Mouse (Mus musculus) liver, embryonic 14.5 days (tissue): ENCODE measurements at regions not wholly inside any gene's neighbourhood (a gene's known extent, or its start where the extent isn't known, plus 50 kb on each side); places are given as distances from the start of the nearest gene placed in this dataset.

Source experiments
- CTCF ChIP-seq: IDR thresholded peaks from 2 replicates; pipeline ENCODE4 v1.5.1; 2016; ENCODE audit warnings: antibody characterized with exemption, low read depth, control low read depth
- EP300 ChIP-seq: IDR thresholded peaks from 2 replicates; pipeline ENCODE4 v1.6.1; 2016; ENCODE audit warnings: antibody characterized with exemption, low read depth

DNA sequence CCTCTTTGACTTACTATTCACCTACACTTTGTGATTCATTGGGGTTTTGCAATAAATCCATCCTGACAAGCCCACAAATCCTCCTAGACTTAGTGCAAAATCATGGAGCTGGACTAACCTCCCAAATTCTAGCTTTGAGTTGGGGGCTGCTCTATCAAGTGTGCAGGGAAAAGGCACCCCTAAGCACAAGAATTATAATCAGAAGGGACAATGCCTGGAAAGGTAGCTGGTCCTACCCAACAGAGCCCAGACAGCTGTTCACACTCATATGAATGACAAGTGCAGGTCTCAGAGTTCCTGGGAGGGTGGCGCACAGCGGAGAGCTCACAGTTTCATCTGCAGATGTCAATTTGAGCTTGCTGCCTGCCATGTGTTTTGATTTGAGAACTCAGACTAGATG lies 572.2 kb upstream of the Dmac1 start:
- TF ChIP-seq CTCF (no peak), EP300 (no peak)
